Mouse (Mus musculus) liver, postnatal 0 days (tissue): ENCODE measurements around the gene Mpdu1.

Experiments
- CTCF ChIP-seq: sonication (generic); IDR thresholded peaks from 2 replicates; pipeline ENCODE4 v1.5.1; 2016; ENCODE audit warnings: antibody characterized with exemption, low read depth
- EP300 ChIP-seq: IDR thresholded peaks from 2 replicates; pipeline ENCODE4 v1.6.1; 2016; ENCODE audit warnings: antibody characterized with exemption, low read depth, mild to moderate bottlenecking

- TF ChIP-seq CTCF = no peak
- TF ChIP-seq EP300 = no peak
Observed at GRCm38 (mm10) chr11:69633128-69633866, 29.1 kb downstream of the Mpdu1 start.
